In the genomic region with DNA sequence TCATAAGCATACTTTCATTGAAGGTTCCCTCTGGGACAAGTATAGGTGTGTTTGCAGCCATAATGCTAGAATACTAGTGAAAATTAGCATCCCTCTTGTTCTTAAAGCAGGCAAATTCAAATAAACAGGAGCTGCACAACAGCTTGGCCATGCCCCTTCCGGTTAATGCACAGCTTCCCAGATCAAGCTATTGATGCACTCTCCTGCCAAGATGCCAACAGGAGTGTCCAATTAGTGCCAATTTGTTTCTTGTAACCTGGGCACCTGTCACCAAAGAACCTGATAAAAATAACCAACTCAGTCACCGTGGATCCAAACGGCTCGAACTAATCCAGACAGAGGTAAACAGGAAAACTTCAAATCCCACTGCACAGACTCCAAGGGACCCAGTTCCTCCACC, we compare ENCODE assay signal across 18 mouse cellular contexts.
"Had no signal": no experiment of that assay in that cellular context is flagged by ENCODE, and none has a peak within 500 bp of the region (broad histone marks: within the 10 kb centered on the region; RNA-seq: fewer than 3 reads in every experiment).

No protein-coding gene starts in this region.

- H3K36me3 ChIP-seq: kidney, embryonic 15.5 days; limb, embryonic 10.5 days; limb, embryonic 13.5 days; liver, embryonic 12.5 days; liver, embryonic 15.5 days had no signal

- H3K4me1 ChIP-seq: kidney, embryonic 15.5 days; liver, embryonic 12.5 days; liver, embryonic 15.5 days had no signal

- H3K4me3 ChIP-seq: kidney, embryonic 15.5 days; limb, embryonic 10.5 days; limb, embryonic 13.5 days; liver, embryonic 12.5 days; liver, embryonic 15.5 days had no signal

- DNase-seq: kidney, postnatal 10 days; layer of hippocampus, postnatal 36 days; liver; lung, adult 18-20 months; lung, postnatal 14 days; lung, postnatal 4 days; right cerebral cortex, postnatal 14 days; right cerebral cortex, postnatal 4 days; thymus, adult 2 months; thymus, postnatal 14 days; thymus, postnatal 4 days had no signal

- ATAC-seq: liver, embryonic 12.5 days had no signal

- H3K27ac ChIP-seq: kidney, embryonic 15.5 days; limb, embryonic 10.5 days; limb, embryonic 13.5 days; liver, embryonic 12.5 days; liver, embryonic 15.5 days; stomach, postnatal 0 days had no signal

- H3K27me3 ChIP-seq: limb, embryonic 13.5 days; liver, embryonic 12.5 days; liver, embryonic 15.5 days had no signal

- H3K9me3 ChIP-seq: kidney, embryonic 15.5 days; limb, embryonic 10.5 days; limb, embryonic 13.5 days; liver, embryonic 12.5 days; liver, embryonic 15.5 days had no signal

- H3K4me2 ChIP-seq: kidney, embryonic 15.5 days; limb, embryonic 13.5 days; liver, embryonic 12.5 days; liver, embryonic 15.5 days; midbrain, embryonic 11.5 days had no signal

- H3K9ac ChIP-seq: kidney, embryonic 15.5 days; limb, embryonic 13.5 days; liver, embryonic 12.5 days; liver, embryonic 15.5 days had no signal
